Mouse (Mus musculus): ENCODE data around the gene Mbip.

DNA sequence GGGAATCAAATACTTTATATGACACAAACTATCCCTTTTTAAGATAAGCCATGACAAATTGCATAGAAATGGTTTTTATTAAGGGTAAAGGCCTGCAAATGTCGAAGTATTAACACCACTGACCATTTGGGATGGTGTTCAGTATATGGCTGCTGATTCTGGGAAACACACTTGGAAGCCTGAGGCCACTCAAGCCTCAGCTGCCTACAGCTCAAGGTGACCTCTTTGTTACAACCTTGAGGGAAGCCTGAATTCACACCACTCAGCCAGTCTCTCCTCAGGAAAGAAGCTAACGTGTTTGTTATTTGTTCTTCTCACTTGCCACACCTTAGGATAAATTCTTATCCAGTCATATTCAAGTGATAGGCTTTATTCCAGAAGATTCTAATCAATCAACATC lies 61.5 kb downstream of the Mbip start:
- TF ChIP-seq MAFK (IDR thresholded peaks at IDR 0.05; ENCODE audit: insufficient read depth, low read depth, low read length) (no peak), ZNF384 (IDR thresholded peaks at IDR 0.05; ENCODE audit: low read depth, low read length) (no peak), ZC3H11A (IDR thresholded peaks at IDR 0.05; ENCODE audit: borderline replicate concordance, low read depth, low read length) (no peak), HCFC1 (IDR thresholded peaks at IDR 0.05; ENCODE audit: borderline replicate concordance, insufficient read depth, low read length) (no peak)
